Mouse (Mus musculus): ENCODE measurements around the gene Lrrc8c.

Lrrc8c gene

GRCm38 (mm10) chr5:105501136-105501535, 18.1 kb upstream of the Lrrc8c start:
- DNase-seq (ENCODE audit: low spot score): no peak

GRCm38 (mm10) chr5:105508813-105509212, 10.4 kb upstream of the Lrrc8c start:
- DNase-seq (ENCODE audit: low spot score): no peak

GRCm38 (mm10) chr5:105512297-105512696, 6.9 kb upstream of the Lrrc8c start:
- DNase-seq (ENCODE audit: low spot score): no peak

GRCm38 (mm10) chr5:105515532-105515931, 3.7 kb upstream of the Lrrc8c start:
- DNase-seq (ENCODE audit: low spot score): no peak

- no peak for DNase-seq (ENCODE audit: low spot score)
Measured at GRCm38 (mm10) chr5:105516290-105516689, 2.9 kb upstream of the Lrrc8c start.

GRCm38 (mm10) chr5:105517992-105518625, 1.1 kb upstream of the Lrrc8c start:
- DNase-seq (ENCODE audit: low spot score): no peak

GRCm38 (mm10) chr5:105518626-105519095, 527 bp upstream of the Lrrc8c start:
- DNase-seq (ENCODE audit: low spot score): no peak

GRCm38 (mm10) chr5:105519976-105520300, 750 bp downstream of the Lrrc8c start:
- DNase-seq (ENCODE audit: low spot score): no peak

- DNase-seq (ENCODE audit: low spot score): no peak
Measured at GRCm38 (mm10) chr5:105520442-105520965, 1.3 kb downstream of the Lrrc8c start.

GRCm38 (mm10) chr5:105523452-105523851, 4.3 kb downstream of the Lrrc8c start:
- peak; percentile 52 for DNase-seq (ENCODE audit: low spot score)

GRCm38 (mm10) chr5:105525004-105525403, 5.8 kb downstream of the Lrrc8c start:
- no peak for DNase-seq (ENCODE audit: low spot score)

- DNase-seq (ENCODE audit: low spot score): no peak
Measured at GRCm38 (mm10) chr5:105526107-105526645, 7.0 kb downstream of the Lrrc8c start.

- no peak for DNase-seq (ENCODE audit: low spot score)
Measured at GRCm38 (mm10) chr5:105526766-105527165, 7.6 kb downstream of the Lrrc8c start.

GRCm38 (mm10) chr5:105527477-105528331, 8.5 kb downstream of the Lrrc8c start:
- no peak for DNase-seq (ENCODE audit: low spot score)

GRCm38 (mm10) chr5:105530576-105530975, 11.4 kb downstream of the Lrrc8c start:
- DNase-seq (ENCODE audit: low spot score): peak; percentile 50

- no peak for DNase-seq (ENCODE audit: low spot score)
Measured at GRCm38 (mm10) chr5:105535186-105535585, 16.0 kb downstream of the Lrrc8c start.

- DNase-seq (ENCODE audit: low spot score): no peak
Measured at GRCm38 (mm10) chr5:105536172-105536571, 17.0 kb downstream of the Lrrc8c start.

GRCm38 (mm10) chr5:105537101-105537723, 18.0 kb downstream of the Lrrc8c start:
- no peak for DNase-seq (ENCODE audit: low spot score)

- no peak for DNase-seq (ENCODE audit: low spot score)
Measured at GRCm38 (mm10) chr5:105541051-105541450, 21.9 kb downstream of the Lrrc8c start.

GRCm38 (mm10) chr5:105545126-105545525, 25.9 kb downstream of the Lrrc8c start:
- DNase-seq (ENCODE audit: low spot score): no peak

- DNase-seq (ENCODE audit: low spot score): no peak
Measured at GRCm38 (mm10) chr5:105547115-105547514, 27.9 kb downstream of the Lrrc8c start.

- DNase-seq (ENCODE audit: low spot score): peak; percentile 24
Measured at GRCm38 (mm10) chr5:105551808-105552207, 32.6 kb downstream of the Lrrc8c start.

All from lung, postnatal 25 days (tissue).